Mouse (Mus musculus) layer of hippocampus, adult 9-10 months (tissue): ENCODE data around the gene Gm6812.
"Not testable (repeated sequence)": the region's sequence is repeated elsewhere in the genome, so short reads cannot be mapped to it uniquely, and the experiment has no call there.

Experiments
- DNase-seq: peaks from one replicate; pipeline ENCODE4 v3.0.0; 2022; ENCODE audit warnings: low spot score

The Gm6812 gene

DNA sequence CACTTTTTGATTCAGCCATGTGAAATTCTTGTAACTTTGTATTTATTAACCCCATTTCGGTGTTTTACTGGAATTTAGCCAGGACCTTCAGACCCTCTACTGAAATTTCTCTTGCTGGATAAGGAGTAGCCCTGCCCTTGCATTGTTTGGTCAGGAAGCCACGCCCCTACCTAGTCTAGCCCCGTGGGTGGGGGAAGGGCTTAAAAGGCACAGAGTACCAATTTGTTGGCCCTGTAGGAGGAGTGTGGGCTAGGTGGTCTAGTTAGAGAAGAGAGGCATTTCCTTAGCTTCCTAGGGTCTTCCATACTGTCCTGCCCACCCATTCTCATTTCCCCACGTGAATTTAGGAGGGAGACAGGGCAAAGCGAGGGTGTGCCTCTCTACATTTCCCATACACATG is at the start of gene Gm6812:
Gene Gm6812 (minus strand): TSS at position 101 of the 400 bp plus-strand sequence.
- not testable (repeated sequence) for DNase-seq

DNA sequence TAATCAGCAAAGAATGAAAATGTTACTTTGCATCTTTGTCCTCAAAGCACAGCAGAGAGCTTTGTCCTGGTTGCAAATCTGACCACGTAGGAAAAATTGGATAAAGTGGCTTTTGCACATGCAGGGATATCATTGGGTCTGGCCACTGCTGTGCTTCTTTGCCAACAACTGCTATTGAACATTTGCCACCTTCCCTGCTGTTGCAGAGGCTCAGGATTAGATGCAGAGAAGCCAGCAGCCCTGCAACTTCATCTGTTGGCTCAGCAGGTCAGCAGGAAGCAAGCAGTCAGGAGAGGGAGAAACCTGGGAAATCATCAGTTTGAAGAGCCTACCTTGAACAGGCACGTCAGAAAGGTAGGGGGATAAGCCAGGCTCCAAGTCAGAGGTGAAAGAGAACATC is 27.7 kb downstream of the Gm6812 start:
- no peak for DNase-seq
